Mouse (Mus musculus) embryonic facial prominence, embryonic 13.5 days (tissue): ENCODE data around the gene Tead3. TPM values are rescaled to one million over a fixed set of nuclear protein-coding genes. Genes with fewer than 3 reads are reported as not detected.

Experiments
- polyA plus RNA-seq: library from polyadenylated mRNA; unstranded; fragments of >200 nt; fragmentation: Nextera tagmentation; extraction: Ambion mirVana; gene quantifications from 2 replicates; pipeline ENCODE4 v1.2.1, GENCODE M21; 2015

The Tead3 gene
- polyA plus RNA-seq, 1 experiment from 2014 or later = 18.9 TPM

Other genes with a start within 250 kb of the Tead3 start
- gene Scube3, start 208.7 kb downstream of the Tead3 start, polyA plus RNA-seq = 9.4 and 10.1 TPM in 2 replicates
- gene Zfp523, start 173.7 kb downstream of the Tead3 start, polyA plus RNA-seq = 36.6 and 41.2 TPM in 2 replicates
- 13.0 and 13.1 TPM in 2 replicates for gene Def6, start 143.0 kb downstream of the Tead3 start, polyA plus RNA-seq
- gene Ppard, start 118.1 kb downstream of the Tead3 start, polyA plus RNA-seq = 3.2 and 3.3 TPM in 2 replicates
- gene Fance, start 37.3 kb downstream of the Tead3 start, polyA plus RNA-seq = 34.5 and 39.5 TPM in 2 replicates
- 653 and 701 TPM in 2 replicates for gene Rpl10a, start 22.3 kb downstream of the Tead3 start, polyA plus RNA-seq
- gene Tulp1, start 14.4 kb upstream of the Tead3 start, polyA plus RNA-seq = 7.3 and 10.5 TPM in 2 replicates
- gene Fkbp5, start 166.7 kb upstream of the Tead3 start, polyA plus RNA-seq = 23.3 and 24.5 TPM in 2 replicates
- not detected in 2 replicates for gene Armc12, start 180.0 kb upstream of the Tead3 start, polyA plus RNA-seq
- gene Clpsl2, start 198.6 kb upstream of the Tead3 start, polyA plus RNA-seq = not detected in 2 replicates
- gene Clps, start 209.9 kb upstream of the Tead3 start, polyA plus RNA-seq = 1.3 TPM in 1 of 2 replicates, not detected in the other
- 0.50 and 0.76 TPM in 2 replicates for gene Lhfpl5, start 224.8 kb upstream of the Tead3 start, polyA plus RNA-seq